Mouse (Mus musculus) urinary bladder, postnatal 14 days (tissue): ENCODE data around the gene Tmeff2.

Source experiments
- DNase-seq: peaks from one replicate; pipeline ENCODE4 v3.0.0; 2021; ENCODE audit warnings: low spot score

Tmeff2 gene

GRCm38 (mm10) chr1:51216292-51217050, 316.0 kb downstream of the Tmeff2 start:
- no peak for DNase-seq

- DNase-seq = no peak
Observed at GRCm38 (mm10) chr1:51217227-51217626, 316.8 kb downstream of the Tmeff2 start.

GRCm38 (mm10) chr1:51225156-51225555, 324.7 kb downstream of the Tmeff2 start:
- DNase-seq = no peak
